Mouse (Mus musculus) frontal cortex, adult 2 months (tissue): ENCODE data around the gene Sv2c. TPM values are rescaled to one million over a fixed set of nuclear protein-coding genes. Genes with fewer than 3 reads are reported as not detected.
"Not testable (repeated sequence)": the region's sequence is repeated elsewhere in the genome, so short reads cannot be mapped to it uniquely, and the experiment has no call there.

ENCODE experiments used
- DNase-seq, 2 experiments: peaks; one replicate each; pipeline ENCODE4 v3.0.0; 2022; ENCODE audit warnings: low spot score in 1 of 2; ENCODE audit errors: extremely low spot score in 1 of 2
- polyA plus RNA-seq: library from polyadenylated mRNA; depleted of rRNA; stranded (reverse); fragments of >200 nt; gene quantifications from 2 replicates; pipeline ENCODE4 v1.2.3, GENCODE M21; 2012; rRNA removed

Gene Sv2c
- polyA plus RNA-seq: 13.9 and 14.8 TPM in 2 replicates

DNA sequence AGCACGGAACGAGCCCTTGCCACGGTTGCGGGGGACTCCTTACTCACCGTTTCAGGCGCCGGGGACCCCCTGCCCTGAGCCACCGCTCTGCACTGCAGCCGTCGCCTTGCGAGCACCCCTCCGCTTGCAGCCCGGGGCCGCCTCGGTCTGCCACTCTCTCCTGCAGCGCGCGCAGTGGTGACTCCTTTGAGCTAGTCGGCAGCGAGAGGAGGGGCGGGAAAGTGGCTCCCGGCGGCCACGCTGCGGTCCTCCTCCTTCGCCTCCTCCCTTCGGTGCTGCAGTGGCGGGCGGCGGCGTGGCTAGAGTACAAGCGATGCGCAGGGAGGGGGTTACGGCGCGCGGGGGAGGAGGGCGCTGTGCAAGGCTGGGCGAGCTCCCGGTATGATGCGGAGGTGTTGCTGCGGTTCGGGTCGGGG lies at the start of gene Sv2c:
Gene Sv2c (minus strand): TSS at position 177 of the 416 bp plus-strand sequence.
- peak in 1 of 2 experiments; percentile 75 for DNase-seq

DNA sequence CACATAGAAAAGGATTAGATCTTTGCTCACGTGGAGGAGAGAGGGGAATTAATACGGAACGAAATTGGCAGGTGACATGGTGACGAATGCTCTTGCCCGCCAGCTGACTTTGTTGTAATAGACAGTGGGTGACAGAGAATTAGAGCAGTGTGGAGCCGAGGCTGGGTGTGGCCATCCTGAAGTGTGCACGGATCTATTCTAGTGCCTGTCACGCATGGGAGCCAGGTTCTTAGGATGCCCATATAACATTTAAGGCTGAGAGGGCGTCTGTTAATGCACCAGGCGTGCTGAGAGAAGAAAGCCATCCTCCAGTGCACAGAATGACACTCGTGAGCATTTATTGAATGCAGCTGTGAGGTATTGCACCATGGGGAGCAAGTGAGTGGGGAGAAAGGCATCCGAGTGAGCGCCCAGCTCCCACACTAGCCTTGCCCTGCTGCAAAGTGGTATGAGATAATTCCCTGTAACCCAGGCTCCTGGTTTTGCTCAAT lies 48.3 kb upstream of the Sv2c start:
- no peak for DNase-seq

DNA sequence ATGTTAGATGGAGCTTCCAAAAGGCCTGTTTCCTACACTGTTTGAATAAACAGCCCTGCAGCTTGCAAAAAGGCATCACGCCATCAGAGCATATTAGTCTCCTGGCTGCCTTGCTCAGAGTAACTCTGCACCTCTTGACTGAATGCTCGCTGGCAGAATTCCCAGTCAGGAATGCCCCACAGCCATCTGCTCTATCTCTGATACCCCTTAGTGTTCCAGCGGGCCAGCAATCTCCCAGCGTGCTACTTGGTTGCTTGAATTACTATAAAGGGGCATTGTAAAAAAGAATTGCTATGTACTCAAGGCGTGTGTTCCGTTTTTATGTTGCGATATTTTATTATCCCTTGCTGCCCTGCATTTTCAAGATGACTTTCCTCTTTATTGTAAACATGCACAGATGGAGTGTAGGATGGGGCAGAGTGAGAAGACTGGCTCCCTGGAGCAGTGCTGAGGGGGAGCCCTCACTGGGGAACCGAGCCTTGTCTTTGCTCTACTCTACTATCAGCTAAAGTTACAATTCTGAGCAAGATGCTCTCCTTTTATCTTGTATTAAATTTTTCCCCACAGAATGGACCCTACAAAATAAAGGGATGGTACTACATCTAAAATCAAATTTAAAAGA lies 43.3 kb upstream of the Sv2c start:
- peak; percentile 35 to 74 for DNase-seq

DNA sequence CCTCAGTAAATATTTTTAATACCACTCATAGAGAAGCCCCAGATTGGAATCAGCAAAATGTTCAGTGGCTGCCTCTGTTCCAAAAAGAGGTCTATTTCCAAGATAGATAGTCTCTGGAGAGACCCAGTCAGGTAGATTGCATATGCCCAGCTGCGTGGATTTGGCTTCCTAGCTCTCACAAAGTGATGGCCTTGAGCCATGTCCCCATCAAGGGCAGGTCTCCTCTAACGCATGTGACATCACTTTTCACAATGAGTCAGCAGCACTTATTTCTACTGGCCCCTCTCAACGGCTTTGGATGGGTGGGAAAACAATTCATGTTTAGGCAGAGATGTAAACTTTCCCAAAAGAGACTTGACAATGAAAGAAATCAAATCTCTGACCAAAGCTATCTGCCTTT lies 41.3 kb upstream of the Sv2c start:
- DNase-seq: no peak

DNA sequence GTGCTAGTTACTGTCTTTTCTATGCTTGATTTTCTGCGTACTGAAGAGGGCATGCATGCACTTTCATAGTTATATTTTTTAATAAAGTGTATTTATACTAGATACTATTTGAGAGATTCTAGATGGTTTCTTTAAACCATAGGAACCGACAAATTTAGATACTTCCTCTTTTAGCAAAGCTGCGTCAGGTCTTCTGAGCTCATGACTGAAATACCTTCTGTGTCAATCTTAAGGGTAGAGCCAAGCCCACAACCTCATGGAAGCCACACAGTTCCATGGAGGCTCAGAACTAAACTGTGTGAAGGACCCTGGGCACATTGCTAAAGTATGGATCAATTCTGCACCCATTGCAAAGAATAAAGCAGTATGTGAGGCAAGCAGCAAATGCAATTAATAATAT lies 39.9 kb upstream of the Sv2c start:
- no peak for DNase-seq

DNA sequence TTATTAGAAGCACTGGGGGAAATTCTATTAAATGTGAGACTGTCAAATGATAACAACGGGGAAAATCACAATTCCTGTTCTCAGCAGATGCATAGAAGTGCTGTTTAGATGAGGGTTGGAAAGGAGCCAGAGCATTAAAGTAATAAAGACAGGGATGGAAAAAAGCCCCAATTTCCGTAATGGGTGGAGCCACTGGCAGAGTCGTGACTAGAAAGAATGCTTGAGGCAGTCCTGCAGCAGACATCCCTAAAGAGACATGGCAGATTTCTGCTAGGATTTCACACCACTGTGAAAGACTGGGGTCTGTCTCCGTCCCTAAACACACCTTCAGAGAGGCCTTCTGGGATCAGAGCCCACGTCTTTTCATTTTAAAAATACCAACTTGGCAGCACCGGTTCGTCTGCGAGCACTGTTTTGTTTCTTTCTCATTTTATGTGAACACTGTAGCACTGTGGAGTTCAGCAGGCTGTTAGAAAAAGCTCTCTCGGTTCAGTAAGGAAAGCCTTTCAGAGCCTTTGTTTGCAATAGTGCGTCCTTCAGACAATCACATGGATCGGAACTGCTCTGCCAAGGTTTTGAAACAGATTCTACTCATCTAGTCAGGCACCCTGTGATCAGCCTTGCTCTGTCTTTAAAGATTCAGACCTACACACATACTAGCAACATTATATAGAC lies 36.8 kb upstream of the Sv2c start:
- DNase-seq: peak in 1 of 2 experiments; percentile 6

DNA sequence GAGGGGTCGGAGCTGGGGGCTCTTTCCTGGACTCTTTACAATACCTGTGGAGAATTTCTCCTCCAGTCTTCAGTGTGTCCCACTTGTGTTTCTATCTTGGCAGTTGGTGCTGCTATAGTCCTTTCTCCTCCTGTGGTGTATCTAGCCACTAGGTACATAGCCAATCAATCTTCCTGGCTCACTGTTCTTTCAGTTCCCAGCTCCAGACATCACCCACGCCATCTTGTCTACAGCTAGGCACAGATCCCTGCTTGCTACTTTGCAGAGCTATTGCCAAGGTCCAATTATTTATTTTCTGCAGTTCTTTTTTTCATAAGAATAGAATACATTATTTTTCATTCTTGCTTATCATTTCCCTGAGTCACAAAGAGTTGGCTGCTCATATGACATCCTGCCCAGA lies 34.2 kb upstream of the Sv2c start:
- no peak for DNase-seq

DNA sequence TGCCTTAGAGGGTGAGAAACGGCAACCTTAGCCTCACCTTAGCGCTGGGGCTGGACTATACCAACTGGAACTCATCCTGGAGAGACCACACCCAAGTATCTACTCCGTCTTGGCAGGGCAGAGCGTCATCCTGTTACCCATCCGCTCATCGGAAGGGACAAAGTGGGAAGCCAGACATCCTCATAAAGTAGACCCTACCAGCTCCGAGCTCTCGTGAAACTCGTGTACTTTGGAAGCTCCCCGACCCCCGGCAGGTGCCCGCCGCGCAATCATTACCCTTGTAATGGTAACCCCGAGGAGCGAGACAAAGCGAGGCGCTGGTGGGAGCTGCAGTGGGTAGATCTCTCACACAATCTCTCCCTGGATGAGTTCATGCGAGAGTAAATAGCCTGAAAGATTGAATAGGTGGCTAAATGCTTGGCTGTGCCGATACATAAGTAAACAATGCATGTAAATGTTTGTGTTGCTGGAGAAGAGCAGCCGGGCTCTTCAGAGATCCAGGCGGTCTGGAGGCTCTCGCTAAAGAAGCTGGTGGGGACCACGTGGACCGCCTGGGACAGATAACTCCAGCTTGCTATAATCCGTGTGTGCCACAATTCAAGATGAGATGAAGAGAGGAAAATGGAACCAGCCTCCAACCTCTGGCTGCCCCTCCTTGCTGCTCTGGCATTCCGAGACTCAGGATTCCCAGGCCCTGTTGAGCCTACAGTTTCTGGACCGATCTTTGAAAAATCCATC lies 1.2 kb upstream of the Sv2c start:
- peak in 1 of 2 experiments; percentile 7 for DNase-seq

DNA sequence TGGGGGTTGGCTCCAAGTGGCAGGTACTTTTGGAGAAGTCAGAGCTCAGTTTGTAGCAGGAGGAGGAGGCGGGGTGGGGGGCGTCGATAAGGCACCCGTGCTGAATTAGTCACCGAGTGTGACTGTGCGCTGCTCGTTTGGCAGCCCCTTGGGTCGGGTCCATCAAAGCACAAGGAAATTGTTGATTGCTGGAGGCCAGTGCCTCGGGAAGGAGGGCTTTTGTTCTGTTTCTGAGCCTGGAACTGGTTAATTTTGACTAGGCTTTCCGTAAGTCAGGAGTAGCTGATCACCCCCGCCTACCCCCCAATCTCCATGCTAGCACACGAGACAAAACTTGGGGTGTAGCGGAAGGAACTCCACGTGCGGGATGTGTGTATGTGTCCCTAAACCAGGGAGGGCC lies 456 bp upstream of the Sv2c start:
- DNase-seq: peak in 1 of 2 experiments; percentile 43

DNA sequence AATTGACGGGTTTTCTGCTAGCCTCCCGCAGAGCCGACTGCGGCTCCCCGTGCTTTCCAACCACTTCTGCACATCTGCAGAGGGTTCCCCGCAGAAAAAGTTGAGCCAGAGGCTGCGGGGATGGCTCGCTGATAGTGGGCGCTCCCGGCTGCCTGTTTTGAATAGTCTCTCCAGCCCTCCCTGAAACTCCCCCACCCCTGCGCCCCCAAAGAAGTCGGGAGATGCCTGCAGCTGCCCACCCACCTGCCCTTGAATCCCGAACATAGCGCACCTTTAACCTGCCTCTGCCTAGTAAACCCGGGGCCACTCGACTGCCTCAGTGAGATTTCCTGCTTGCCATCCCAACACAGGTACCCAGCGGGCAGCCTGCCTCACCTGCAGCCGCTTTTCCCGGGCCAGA lies 466 bp downstream of the Sv2c start:
- DNase-seq: peak in 1 of 2 experiments; percentile 24

DNA sequence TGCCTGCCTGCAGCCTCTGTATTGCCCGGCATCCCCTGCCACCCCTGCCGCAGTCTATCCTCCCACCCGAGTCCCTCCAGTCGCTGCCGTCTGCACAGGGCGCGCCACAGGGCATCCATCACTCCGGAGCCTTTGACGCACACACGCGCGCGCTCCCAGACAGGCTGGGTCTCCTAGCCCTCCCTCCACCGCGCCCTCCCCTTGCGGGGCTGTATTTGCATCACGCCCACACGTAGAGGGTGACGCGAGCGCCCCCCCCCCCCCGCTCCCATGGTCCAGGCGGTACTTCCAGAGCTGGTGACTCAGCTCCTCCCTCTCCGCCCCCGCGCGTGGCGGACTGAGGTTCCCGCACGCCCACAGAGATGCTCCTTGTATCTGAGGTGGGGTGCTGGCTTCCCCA lies 1.3 kb downstream of the Sv2c start:
- peak in 1 of 2 experiments; percentile 65 for DNase-seq

DNA sequence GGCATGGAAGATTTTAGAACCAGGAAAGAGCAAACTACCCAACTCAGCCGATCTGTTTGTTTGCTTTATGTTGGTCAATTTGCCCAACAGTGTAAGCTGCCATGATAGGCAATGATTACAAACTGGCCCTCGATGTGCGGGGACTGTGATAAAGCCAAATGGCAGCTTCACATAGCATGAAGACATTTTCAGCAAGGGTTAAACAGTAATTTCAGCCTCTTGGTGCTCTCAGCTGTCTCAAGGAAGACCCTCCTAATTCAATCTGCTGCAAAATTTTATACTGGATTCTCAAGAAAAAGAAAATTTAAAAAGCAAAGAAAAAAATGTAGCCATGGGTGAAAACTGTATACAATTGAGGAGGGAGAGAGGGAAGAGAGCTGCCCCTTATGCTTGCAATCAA lies 3.3 kb downstream of the Sv2c start:
- DNase-seq: no peak

DNA sequence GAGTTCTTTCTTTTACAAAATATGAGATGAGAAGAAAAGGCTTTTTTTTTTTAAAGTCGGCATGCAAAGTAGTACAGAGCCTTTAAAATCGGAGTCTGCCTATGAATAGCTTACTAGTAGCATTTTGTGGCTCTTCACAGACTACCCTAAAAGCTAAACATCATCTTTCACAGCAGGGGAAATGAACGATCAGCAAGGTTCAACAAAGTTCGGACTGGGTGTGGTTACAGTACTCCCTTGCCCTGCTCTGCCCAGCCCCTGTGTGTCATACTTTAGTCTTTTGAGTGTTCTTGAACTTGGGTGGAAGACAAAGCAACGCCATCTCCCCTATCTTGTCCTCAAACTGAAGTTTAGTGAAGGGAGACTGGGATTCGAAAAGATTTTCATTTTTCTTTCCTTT lies 5.7 kb downstream of the Sv2c start:
- no peak for DNase-seq

DNA sequence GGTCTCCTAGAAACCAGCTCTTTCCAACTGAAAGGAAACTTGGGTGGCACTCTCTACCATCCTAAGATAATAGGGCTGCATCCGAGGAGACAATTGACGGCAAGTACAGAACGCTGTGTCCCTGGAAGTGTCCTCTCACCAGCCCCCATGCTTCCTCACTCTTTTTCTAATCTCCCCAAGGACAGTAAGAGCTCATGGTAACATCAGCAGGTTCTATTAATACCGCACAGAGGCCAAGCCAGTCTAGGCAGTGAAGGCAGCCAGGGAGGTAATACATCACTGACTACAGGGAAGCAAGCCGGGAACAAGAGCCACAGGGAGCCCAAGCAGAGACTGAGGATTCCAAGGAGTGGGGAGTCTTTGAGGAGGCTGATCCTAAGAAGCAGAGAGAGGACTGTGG lies 7.4 kb downstream of the Sv2c start:
- no peak for DNase-seq

DNA sequence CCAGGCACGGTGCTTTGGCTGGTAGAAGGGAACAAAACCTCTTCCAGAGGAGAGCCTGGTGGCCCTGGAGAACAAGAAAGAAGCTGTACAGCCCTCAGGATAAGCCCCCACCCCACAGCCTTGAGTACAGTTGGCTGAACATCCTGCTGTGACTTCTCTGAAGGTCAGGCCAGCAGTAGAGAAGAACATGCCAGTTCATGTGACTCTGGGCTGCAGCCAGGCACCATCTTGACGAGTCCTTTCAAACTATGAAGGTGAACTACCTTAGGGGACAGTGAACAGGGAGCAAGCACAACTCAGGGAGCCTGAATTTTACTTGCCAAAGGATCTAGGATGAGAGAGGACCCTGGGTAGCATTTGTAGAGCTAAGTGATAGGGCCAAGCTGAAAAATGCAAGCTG lies 19.7 kb downstream of the Sv2c start:
- DNase-seq: no peak

DNA sequence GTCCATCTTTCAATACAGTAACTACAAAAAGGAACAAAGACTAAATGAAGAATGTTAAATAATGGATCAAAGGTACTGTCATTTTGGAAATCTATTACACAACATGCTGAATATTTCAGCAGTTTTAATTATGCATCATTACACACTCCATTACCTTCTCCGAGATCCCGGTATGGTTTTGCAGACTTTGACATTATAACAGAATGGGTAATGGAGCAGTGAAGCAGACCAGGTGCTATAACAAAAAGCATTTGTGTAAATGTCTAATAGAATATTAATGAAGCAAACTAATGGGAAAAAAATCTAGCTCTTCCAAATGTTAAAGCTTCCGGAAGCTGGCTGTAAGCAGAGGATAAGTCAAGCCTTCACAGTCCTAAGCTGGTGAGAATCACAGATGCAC lies 21.6 kb downstream of the Sv2c start:
- no peak for DNase-seq

DNA sequence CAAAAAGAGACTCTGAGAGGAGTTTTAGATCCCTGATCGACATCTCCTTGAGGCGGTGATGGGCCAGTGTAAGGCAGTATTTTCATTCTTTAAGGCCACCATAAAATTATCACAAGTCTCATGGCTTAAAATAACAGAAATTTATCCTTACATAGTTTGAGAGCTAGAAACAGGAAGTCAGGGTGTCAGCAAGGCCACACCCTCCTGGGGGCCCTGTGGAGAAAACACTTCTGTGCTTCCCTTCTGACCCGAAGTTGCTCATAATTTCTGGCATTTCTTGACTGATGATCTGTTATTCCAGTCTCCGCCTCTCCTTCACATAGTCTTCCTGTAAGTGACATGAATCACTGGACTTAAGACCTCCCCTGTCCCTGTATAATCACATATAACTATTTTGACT lies 26.0 kb downstream of the Sv2c start:
- no peak for DNase-seq

DNA sequence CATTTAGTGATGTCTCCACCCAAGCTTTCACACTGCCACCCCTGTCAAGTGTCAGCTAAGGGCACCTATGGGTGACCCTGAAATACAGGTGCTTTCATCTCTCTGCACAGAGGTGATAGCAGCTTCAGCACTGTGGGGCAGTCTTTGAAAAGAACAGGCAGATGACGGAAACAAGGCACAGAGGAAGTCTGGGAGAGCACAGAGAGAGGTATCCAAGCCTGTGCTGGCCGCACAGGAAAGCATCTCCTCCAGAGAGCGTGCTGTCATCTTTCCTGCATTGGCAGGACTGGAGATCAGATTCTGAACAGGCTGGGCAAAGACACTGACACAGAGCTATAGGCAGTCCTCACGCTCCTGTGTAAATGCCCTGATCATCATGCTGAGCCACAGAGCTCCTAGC lies 41.4 kb downstream of the Sv2c start:
- no peak for DNase-seq

DNA sequence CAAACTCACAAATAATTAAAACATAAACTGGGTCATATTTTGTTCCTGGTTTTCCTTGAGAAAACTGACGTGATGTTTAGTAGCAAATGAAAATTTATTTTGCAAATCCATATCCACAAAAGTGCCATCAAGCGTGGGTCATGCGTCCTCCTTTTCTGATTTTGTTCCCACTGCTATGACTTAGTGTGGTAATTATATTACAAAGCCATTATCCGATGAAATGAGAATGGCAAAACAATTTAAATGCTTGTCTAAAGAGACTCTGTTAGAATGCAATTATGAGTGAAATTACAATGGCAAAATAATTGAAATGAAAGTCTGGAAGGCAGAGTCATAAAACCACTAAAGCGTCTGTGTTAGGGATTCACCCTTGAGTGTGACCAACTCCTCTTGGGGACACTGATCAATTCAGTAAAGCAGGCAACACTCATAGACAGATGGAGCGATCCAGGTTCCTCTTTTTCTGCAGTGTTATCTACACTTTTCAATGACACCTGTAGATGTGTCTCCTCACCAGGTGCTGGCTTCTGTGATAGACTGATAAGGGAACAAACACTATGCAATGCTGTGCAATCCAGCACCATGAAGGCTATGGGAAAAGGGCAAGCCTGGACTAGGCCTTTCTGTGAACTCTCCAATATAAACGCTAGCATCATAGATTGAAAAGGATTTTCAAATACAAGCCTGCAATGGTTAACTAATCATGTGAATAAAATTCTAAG lies 46.6 kb downstream of the Sv2c start:
- DNase-seq: no peak

DNA sequence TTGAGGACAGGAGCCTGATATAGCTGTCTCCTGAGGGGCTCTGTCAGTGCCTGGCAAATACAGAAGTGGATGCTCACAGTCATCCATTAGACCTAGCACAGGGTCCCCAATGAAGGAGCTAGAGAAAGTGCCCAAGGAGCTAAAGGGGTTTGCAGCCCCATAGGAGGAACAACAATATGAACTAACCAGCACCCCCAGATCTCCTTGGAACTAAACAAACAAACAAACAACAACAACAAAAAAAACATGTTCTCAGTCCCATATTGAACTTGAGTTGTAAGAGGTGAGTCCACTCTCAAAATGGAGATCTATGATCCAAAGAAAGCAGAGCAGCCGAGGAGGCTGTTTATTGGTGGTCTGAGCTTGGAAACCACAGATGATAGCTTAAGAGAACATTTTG lies 50.6 kb downstream of the Sv2c start, which contains the start of gene Gm17190:
Gene Gm17190 (plus strand): TSS at position 301 of the 400 bp plus-strand sequence.
- DNase-seq: not testable (repeated sequence)

DNA sequence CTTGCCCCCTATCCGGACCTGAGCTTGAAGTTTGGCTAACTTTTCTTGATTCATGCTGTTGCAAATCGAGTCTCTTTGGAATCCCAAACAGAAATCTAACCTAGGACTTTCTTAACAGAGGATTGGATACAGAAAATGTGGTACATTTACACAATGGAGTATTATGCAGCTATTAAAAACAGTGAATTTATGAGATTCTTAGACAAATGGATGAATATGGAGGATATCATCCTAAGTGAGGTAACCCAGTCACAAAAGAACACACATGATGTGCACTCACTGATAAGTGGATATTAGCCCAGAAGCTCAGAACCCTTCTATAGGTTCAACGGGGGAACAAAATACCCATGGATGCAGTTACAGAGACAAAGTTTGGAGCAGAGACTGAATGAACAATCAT lies 51.1 kb downstream of the Sv2c start, which contains the start of gene Gm20075:
Gene Gm20075 (minus strand): TSS at position 101 of the 400 bp plus-strand sequence.
- not testable (repeated sequence) for DNase-seq
